Mouse (Mus musculus) kidney, postnatal 10 days (tissue): Measurements from ENCODE around the gene Dnaaf5.

Experiments used
- DNase-seq: peaks from one replicate; pipeline ENCODE4 v3.0.0; 2021; ENCODE audit warnings: mixed read lengths

Dnaaf5 gene

GRCm38 (mm10) chr5:139199995-139200769 lies 50.2 kb downstream of the Dnaaf5 start, which contains the start of gene Sun1:
TSS of gene Sun1 (plus strand) at chr5:139200637.
- peak; percentile 99 for DNase-seq

- DNase-seq = no peak
Measured at GRCm38 (mm10) chr5:139200770-139201569, 50.9 kb downstream of the Dnaaf5 start.

GRCm38 (mm10) chr5:139202127-139202526 lies 52.1 kb downstream of the Dnaaf5 start:
- DNase-seq = no peak

- no peak for DNase-seq
Measured at GRCm38 (mm10) chr5:139203312-139203711, 53.3 kb downstream of the Dnaaf5 start.

GRCm38 (mm10) chr5:139206081-139206480 lies 56.1 kb downstream of the Dnaaf5 start:
- no peak for DNase-seq

- DNase-seq = no peak
Measured at GRCm38 (mm10) chr5:139206525-139206924, 56.5 kb downstream of the Dnaaf5 start.

- no peak for DNase-seq
Measured at GRCm38 (mm10) chr5:139208183-139208582, 58.2 kb downstream of the Dnaaf5 start.

- no peak for DNase-seq
Measured at GRCm38 (mm10) chr5:139208871-139209684, 59.1 kb downstream of the Dnaaf5 start.

- no peak for DNase-seq
Measured at GRCm38 (mm10) chr5:139209685-139210026, 59.6 kb downstream of the Dnaaf5 start.

GRCm38 (mm10) chr5:139211737-139212385 lies 61.8 kb downstream of the Dnaaf5 start:
- no peak for DNase-seq

- DNase-seq = no peak
Measured at GRCm38 (mm10) chr5:139214298-139214697, 64.3 kb downstream of the Dnaaf5 start.

- no peak for DNase-seq
Measured at GRCm38 (mm10) chr5:139215184-139215583, 65.2 kb downstream of the Dnaaf5 start.

GRCm38 (mm10) chr5:139216121-139216520 lies 66.1 kb downstream of the Dnaaf5 start:
- no peak for DNase-seq

GRCm38 (mm10) chr5:139216774-139217173 lies 66.8 kb downstream of the Dnaaf5 start:
- no peak for DNase-seq

- peak; percentile 29 for DNase-seq
Measured at GRCm38 (mm10) chr5:139220006-139220515, 70.0 kb downstream of the Dnaaf5 start.

- DNase-seq = no peak
Measured at GRCm38 (mm10) chr5:139220610-139221009, 70.6 kb downstream of the Dnaaf5 start.

- no peak for DNase-seq
Measured at GRCm38 (mm10) chr5:139223331-139223730, 73.3 kb downstream of the Dnaaf5 start.

- DNase-seq = no peak
Measured at GRCm38 (mm10) chr5:139227236-139227635, 77.2 kb downstream of the Dnaaf5 start.

- no peak for DNase-seq
Measured at GRCm38 (mm10) chr5:139227645-139228044, 77.6 kb downstream of the Dnaaf5 start.

GRCm38 (mm10) chr5:139228318-139228717 lies 78.3 kb downstream of the Dnaaf5 start:
- DNase-seq = no peak

- no peak for DNase-seq
Measured at GRCm38 (mm10) chr5:139229716-139230115, 79.7 kb downstream of the Dnaaf5 start.

- DNase-seq = no peak
Measured at GRCm38 (mm10) chr5:139232083-139232482, 82.1 kb downstream of the Dnaaf5 start.
